Mouse (Mus musculus) limb, embryonic 14.5 days (tissue): ENCODE results near the gene Bloc1s4. TPM values are rescaled to one million over a fixed set of nuclear protein-coding genes. Genes with fewer than 3 reads are reported as not detected.

Experiments used
- ATAC-seq: fragments of 200-750 bp; cut with Nextera tagmentation; 2 replicates; pipeline ENCODE4 v1.8.0; 2017; ENCODE audit warnings: low read depth, moderate number of reproducible peaks, moderate TSS enrichment; ENCODE audit not compliant: low FRiP score
- DNase-seq: peaks from one replicate; pipeline ENCODE4 v3.0.0-alpha.2; 2015; ENCODE audit warnings: low spot score
- H3K27ac ChIP-seq: fragments of 300-500 bp; sonication (generic); replicated peaks from 2 replicates; pipeline ENCODE4 v1.5.1; 2014; ENCODE audit warnings: low read depth, mild to moderate bottlenecking, low read length, moderate library complexity, mixed read lengths
- H3K27me3 ChIP-seq: fragments of 300-500 bp; sonication (generic); 2 replicates; pipeline ENCODE4 v1.6.1; 2014; ENCODE audit warnings: low read length, mixed read lengths; ENCODE audit not compliant: control insufficient read depth, insufficient read depth
- H3K36me3 ChIP-seq: fragments of 300-500 bp; sonication (generic); 2 replicates; pipeline ENCODE4 v1.6.1; 2014; ENCODE audit warnings: mild to moderate bottlenecking, low read length, moderate library complexity, mixed read lengths; ENCODE audit not compliant: control insufficient read depth, insufficient read depth
- H3K4me1 ChIP-seq: fragments of 300-500 bp; sonication (generic); 2 replicates; pipeline ENCODE4 v1.6.1; 2014; ENCODE audit warnings: antibody characterized with exemption, low read length, mixed read lengths; ENCODE audit not compliant: control insufficient read depth, insufficient read depth
- H3K4me2 ChIP-seq: fragments of 300-500 bp; sonication (generic); replicated peaks from 2 replicates; pipeline ENCODE4 v1.6.1; 2014; ENCODE audit warnings: low read depth, mild to moderate bottlenecking, low read length, moderate library complexity; ENCODE audit not compliant: severe bottlenecking
- H3K4me3 ChIP-seq: fragments of 300-500 bp; sonication (generic); replicated peaks from 2 replicates; pipeline ENCODE4 v1.5.1; 2014; ENCODE audit warnings: low read length
- H3K9ac ChIP-seq: fragments of 300-500 bp; sonication (generic); 2 replicates; pipeline ENCODE4 v1.6.1; 2014; ENCODE audit warnings: mild to moderate bottlenecking, low read depth, low read length, moderate library complexity; ENCODE audit not compliant: severe bottlenecking
- H3K9me3 ChIP-seq: fragments of 300-500 bp; sonication (generic); 2 replicates; pipeline ENCODE4 v1.6.1; 2016; ENCODE audit warnings: low read length; ENCODE audit not compliant: control insufficient read depth
- POLR2A ChIP-seq: fragments of 200-500 bp; IDR thresholded peaks from 2 replicates; pipeline ENCODE4 v1.8.0; 2012; ENCODE audit warnings: inconsistent platforms, mild to moderate bottlenecking, moderate library complexity, borderline replicate concordance; ENCODE audit not compliant: insufficient read depth, insufficient read length; ENCODE audit errors: extremely low read depth
- WGBS: fragments of 180-500 bp; shearing (Covaris S2); extraction: QIAGEN DNeasy Blood & Tissue Kit; methylation state at CpG from one replicate; pipeline ENCODE4 v1.1.7; 2014; 5-methylcytosine and 5-hydroxymethylcytosine counted together
- polyA plus RNA-seq, 2 experiments: library from polyadenylated mRNA; depleted of rRNA in 1 of 2; stranded (reverse) in 1 of 2; unstranded in 1 of 2; fragments of >200 nt; fragmentation: Nextera tagmentation in 1 of 2; extraction: Ambion mirVana in 1 of 2; gene quantifications; 2 replicates each; pipeline versions ENCODE4 v1.2.1 to v1.2.3; 2012 to 2014

The Bloc1s4 gene
- polyA plus RNA-seq, 2 experiments = 25.8 to 27.1 TPM

DNA sequence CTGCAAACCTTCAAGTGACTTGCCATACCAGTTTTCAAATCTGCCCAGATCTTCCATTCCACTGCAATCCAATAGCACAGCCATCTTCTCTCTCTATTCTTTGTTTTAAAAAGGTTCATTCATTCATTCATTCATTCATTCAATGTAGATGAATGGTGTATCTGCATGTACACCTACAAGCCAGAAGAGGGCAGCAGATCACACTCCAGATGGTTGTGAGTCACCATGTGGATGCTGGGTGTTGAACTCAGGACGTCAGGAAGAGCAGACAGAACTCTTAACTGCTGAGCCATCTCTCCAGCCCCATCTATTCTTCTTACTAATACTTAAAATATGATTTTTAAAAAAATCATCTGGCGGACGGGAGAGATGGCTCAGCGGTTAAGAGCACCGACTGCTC lies 8.6 kb upstream of the Bloc1s4 start:
- Histone ChIP-seq H3K36me3 (no peaks in the 10 kb centered on the region), H3K4me3 (no peak overlapping the region), H3K9me3 (no peaks in the 10 kb centered on the region), H3K4me2 (no peak overlapping the region), H3K27ac (no peak overlapping the region), H3K27me3 (no peaks in the 10 kb centered on the region), H3K4me1 (no peaks in the 10 kb centered on the region), H3K9ac (no peak overlapping the region)
- WGBS = 69% methylated on average over 5 of the region's 5 CpGs
- TF ChIP-seq POLR2A = no peak
- no peak for DNase-seq
- ATAC-seq = no peak

DNA sequence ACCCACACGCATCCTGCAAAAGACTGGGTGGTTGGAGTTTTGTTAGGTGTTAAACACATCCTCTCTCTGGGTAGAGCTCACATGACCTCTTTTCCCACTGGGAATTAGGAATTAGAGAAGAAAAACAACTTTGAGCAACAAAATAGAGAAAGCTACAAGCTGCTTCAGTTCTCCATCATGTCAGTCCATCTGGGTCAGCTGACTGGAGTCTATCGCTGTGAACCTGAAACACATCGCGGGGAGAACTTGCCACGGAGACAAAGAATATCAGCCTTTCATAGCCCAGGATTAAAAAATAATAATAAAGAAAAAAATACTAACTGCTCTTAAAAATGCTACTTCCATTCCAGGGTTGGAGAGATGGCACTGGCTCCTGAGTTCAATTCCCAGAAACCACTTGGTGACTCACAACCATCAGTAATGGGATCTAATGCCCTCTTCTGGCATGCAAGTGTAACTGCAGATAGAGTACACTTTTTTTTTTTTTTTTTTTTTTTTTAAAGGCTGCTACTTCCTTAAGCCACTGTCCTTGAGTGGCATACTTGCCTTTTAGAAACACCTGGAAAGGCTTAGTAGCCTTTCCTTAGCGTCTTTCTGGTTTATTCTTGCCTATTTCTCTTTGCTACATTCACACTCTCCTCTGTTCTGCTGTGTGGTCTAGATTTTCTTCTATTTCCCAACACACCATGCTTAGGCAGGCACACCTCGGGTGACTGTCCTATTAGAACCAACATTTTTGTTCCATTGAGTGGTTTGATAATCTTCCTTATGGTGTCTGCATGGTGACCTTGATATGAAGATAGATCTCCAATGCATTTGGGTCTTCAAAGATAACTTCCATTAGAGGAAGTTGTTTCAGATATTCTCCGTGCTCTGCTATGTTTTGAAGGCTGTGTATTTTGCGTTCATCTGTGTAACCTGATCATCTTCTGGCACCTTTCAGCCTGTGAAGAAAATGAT lies 1.9 kb upstream of the Bloc1s4 start:
- Histone ChIP-seq H3K4me3 (no peak overlapping the region), H3K9ac (no peak overlapping the region), H3K36me3 (peaks cover 5% of the 10 kb centered on the region), H3K4me2 (no peak overlapping the region), H3K9me3 (no peaks in the 10 kb centered on the region), H3K4me1 (peaks cover 8% of the 10 kb centered on the region), H3K27me3 (no peaks in the 10 kb centered on the region), H3K27ac (no peak overlapping the region)
- no peak for ATAC-seq
- no peak for TF ChIP-seq POLR2A
- no peak for DNase-seq
- 75% methylated on average over 9 of the region's 9 CpGs for WGBS

DNA sequence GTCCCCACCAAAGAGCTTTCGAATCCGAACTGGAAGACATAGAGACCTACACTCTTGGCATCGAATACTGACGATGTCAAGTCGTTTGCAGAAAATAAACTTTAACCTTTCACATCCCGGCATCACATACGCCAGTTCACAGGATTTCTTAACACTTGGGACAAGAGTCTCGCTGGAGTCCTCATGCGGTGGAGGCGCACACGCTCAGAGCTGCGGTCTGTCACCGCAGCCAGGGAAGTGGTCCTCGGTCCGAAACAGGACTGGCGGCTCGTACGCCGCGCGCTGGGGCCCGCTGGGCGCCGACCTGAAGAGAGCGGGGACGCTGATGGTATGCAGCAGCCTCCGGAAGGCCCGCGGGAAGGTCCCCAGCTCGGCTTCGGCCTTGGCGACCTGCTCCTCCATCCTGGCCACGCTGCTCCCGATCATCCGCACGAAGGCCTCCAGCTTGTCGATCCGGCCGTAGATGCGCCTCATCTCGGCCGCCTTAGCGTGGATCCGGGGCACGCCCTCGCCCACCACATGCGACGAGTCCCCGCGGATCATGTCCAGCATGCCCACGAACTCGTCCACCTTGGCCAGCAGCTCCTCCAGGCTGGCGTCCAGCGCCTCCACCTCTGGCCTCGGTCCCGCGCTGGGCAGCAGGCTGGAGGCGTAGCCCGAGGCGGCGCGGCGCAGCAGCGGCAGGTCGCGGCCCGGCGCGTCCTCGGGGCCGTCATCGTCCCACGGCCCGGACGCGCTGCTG lies 485 bp downstream of the Bloc1s4 start:
- no peak for DNase-seq
- TF ChIP-seq POLR2A = no peak
- peaks cover 8% of the 10 kb centered on the region for H3K4me1 ChIP-seq
- peak overlapping the region; percentile 85 for H3K9ac ChIP-seq
- peak overlapping the region; percentile 98 for H3K4me3 ChIP-seq
- H3K27me3 ChIP-seq = no peaks in the 10 kb centered on the region
- H3K27ac ChIP-seq = 0 out of 2 replicates have a peak overlapping the region, but pooled peaks have one; percentile 13
- WGBS = 3% methylated on average over 46 of the region's 76 CpGs
- H3K36me3 ChIP-seq = peaks cover 5% of the 10 kb centered on the region
- H3K4me2 ChIP-seq = peak overlapping the region; percentile 95
- peak; percentile 56; the same call in 1 of the 2 replicates for ATAC-seq
- no peaks in the 10 kb centered on the region for H3K9me3 ChIP-seq

DNA sequence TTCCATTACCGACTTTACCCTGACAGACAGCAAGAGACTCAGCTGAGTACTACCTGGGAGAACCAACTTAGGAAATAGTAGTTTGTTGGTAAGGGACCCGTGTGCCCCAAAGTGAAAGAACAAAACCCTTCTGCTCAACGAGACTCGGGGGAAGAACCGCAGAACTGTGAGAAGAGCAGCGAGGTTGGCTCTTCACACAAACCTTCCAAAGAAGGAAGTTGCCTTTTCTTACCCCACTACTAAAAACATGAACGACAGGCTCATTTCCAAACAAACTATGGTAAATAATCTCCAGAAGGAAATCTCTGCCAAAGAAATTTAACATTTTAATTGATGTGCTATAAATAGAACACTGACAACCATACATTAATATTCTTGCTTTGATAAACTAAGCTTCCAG lies 1.4 kb downstream of the Bloc1s4 start:
- Histone ChIP-seq H3K4me1 (peaks cover 8% of the 10 kb centered on the region), H3K27me3 (no peaks in the 10 kb centered on the region), H3K4me2 (peak overlapping the region; percentile 95), H3K36me3 (peaks cover 5% of the 10 kb centered on the region), H3K27ac (no peak overlapping the region), H3K4me3 (peak overlapping the region; percentile 98), H3K9ac (0 out of 2 replicates have a peak overlapping the region, but pooled peaks have one; percentile 5), H3K9me3 (no peaks in the 10 kb centered on the region)
- no peak for TF ChIP-seq POLR2A
- DNase-seq (no peak), ATAC-seq (no peak)
- 81% methylated on average over 7 of the region's 7 CpGs for WGBS

DNA sequence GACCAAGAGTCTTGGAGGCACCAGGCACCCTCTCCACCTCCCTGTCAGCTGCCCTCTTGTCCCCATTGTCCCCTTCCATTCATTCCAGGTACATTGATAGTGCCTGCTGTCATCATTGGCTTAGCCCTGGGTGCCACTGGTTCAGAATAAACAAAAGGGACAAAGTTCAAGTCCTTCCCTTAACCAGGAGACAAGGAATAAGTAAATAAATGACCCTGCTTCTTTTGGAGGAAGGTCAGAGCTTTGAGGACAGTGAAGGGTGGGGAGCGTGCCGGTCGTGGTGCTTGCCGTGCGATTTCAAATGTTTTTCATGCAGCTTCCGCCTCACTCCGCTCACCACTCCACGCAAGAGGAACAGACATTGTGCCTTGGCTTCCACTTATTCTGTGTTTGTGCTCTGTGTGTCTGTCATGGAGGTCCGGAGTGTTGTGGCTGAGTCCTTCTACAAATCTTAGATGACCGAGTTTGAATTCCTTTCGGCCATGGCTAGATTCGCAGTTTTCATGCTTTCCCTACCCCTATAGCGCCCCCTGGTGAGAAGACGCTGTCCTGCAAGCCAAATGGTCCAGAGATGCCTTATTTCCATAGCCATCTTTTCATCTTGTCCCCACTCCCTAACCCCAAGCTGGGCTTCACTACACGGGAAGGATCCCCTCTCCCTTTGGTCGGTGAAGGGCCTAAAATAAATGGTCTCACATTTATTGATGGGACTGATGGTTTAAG lies 6.2 kb downstream of the Bloc1s4 start:
- Histone ChIP-seq H3K9ac (no peak overlapping the region), H3K4me2 (no peak overlapping the region)
- 0 out of 2 replicates have a peak, but pooled peaks have one; percentile 30 for ATAC-seq

More for the DNA sequence above, 6.2 kb downstream of the Bloc1s4 start:
- DNase-seq = peak; percentile 38
- no peaks in the 10 kb centered on the region for H3K27me3 ChIP-seq
- no peak overlapping the region for H3K27ac ChIP-seq
- TF ChIP-seq POLR2A = no peak
- 44% methylated on average over 16 of the region's 16 CpGs for WGBS
- H3K4me1 ChIP-seq = peaks cover 7% of the 10 kb centered on the region
- no peak overlapping the region for H3K4me3 ChIP-seq
- peaks cover 5% of the 10 kb centered on the region for H3K36me3 ChIP-seq
- H3K9me3 ChIP-seq = no peaks in the 10 kb centered on the region
